Mouse (Mus musculus) spleen, adult 2 months (tissue): ENCODE data around the gene Kidins220. TPM values are rescaled to one million over a fixed set of nuclear protein-coding genes. Genes with fewer than 3 reads are reported as not detected.

Experiments
- DNase-seq, 2 experiments: peaks; one replicate each; pipeline versions ENCODE4 v3.0.0 to v3.0.0-alpha.2; 2012 to 2021; ENCODE audit warnings: low spot score in 2 of 2, low read depth in 1 of 2
- H3K27ac ChIP-seq: fragments of 200-500 bp; 2 replicates; pipeline ENCODE4 v1.5.1; 2012; ENCODE audit warnings: low read length, inconsistent platforms; ENCODE audit not compliant: insufficient read depth
- H3K27me3 ChIP-seq: fragments of 200-500 bp; 2 replicates; pipeline ENCODE4 v1.6.1; 2012; ENCODE audit warnings: mild to moderate bottlenecking, moderate library complexity, low read length, inconsistent platforms; ENCODE audit not compliant: control insufficient read depth, insufficient read depth
- H3K36me3 ChIP-seq: fragments of 200-500 bp; 2 replicates; pipeline ENCODE4 v1.6.1; 2012; ENCODE audit warnings: mild to moderate bottlenecking, low read length, inconsistent platforms; ENCODE audit not compliant: control insufficient read depth, insufficient read depth
- H3K4me1 ChIP-seq: fragments of 200-500 bp; 2 replicates; pipeline ENCODE4 v1.6.1; 2011; ENCODE audit warnings: inconsistent platforms; ENCODE audit not compliant: control insufficient read depth, insufficient read depth, insufficient read length
- H3K4me3 ChIP-seq: fragments of 200-500 bp; 2 replicates; pipeline ENCODE4 v1.5.1; 2011; ENCODE audit warnings: mild to moderate bottlenecking, inconsistent platforms; ENCODE audit not compliant: insufficient read depth, insufficient read length; ENCODE audit errors: extremely low read depth
- CTCF ChIP-seq: fragments of 200-500 bp; IDR thresholded peaks from 2 replicates; pipeline ENCODE4 v1.5.1; 2011; ENCODE audit warnings: mild to moderate bottlenecking, inconsistent platforms; ENCODE audit not compliant: insufficient read depth, insufficient read length, insufficient replicate concordance; ENCODE audit errors: extremely low read depth
- POLR2A ChIP-seq: fragments of 200-500 bp; IDR thresholded peaks from 2 replicates; pipeline ENCODE4 v1.6.1; 2011; ENCODE audit warnings: low read depth, low read length, inconsistent platforms
- WGBS: fragments of 180-500 bp; shearing (Covaris S2); methylation state at CpG from one replicate; pipeline ENCODE4 v1.1.7; 2018; 5-methylcytosine and 5-hydroxymethylcytosine counted together
- polyA plus RNA-seq: library from polyadenylated mRNA; depleted of rRNA; stranded (reverse); fragments of >200 nt; gene quantifications from 2 replicates; pipeline ENCODE4 v1.2.3, GENCODE M21; 2012; rRNA removed

The Kidins220 gene
- 22.2 and 33.8 TPM in 2 replicates for polyA plus RNA-seq

DNA sequence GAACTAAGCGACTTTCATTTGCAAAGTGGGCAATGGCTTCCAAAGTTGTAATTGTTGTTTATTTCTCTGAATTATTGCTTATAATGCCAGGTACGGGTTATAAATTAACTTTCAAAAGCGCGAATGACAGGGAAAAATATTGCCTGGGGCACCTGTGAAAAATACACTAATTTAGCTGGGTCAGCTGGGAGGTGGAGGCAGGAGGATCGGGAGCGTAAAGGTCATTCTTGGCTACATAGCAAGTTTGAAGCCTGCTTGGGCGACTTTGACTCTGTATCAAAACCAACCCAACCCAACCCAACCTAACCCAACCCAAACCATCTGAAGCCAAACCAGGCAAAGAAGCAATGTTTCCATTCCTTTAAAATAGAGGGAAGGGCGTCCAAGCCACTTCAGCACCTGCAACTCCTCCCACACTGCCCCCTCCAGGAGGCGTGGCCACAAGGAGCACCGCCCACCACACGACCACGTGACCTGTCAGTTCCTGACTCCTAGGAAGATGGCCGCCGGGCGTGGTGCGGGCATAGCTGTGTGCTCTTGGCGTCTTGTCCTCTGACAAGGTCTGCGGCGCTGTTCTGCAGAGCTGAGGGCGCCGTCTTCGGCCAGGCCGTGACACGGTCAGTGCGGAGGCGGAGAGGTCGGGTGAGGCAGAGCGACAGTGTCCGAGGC is at the start of gene Kidins220:
Kidins220 (plus strand) TSS at position 480 of the 669 bp plus-strand sequence.
- no peaks in the 10 kb centered on the region; the same call in none of the 2 replicates for H3K4me1 ChIP-seq
- peak within 1 kb of the TSS; percentile 87 for H3K4me3 ChIP-seq
- no peaks in the 10 kb centered on the region for H3K27me3 ChIP-seq
- DNase-seq, result peak; percentile 81 to 92
- 0 out of 2 replicates have a peak, but pooled peaks cover 1% of the 10 kb centered on the region for H3K36me3 ChIP-seq
- TF ChIP-seq POLR2A (peak; percentile 82), CTCF (no peak)
- WGBS, result 16% methylated on average over 27 of the region's 29 CpGs
- H3K27ac ChIP-seq, result peak within 1 kb of the TSS; percentile 56

DNA sequence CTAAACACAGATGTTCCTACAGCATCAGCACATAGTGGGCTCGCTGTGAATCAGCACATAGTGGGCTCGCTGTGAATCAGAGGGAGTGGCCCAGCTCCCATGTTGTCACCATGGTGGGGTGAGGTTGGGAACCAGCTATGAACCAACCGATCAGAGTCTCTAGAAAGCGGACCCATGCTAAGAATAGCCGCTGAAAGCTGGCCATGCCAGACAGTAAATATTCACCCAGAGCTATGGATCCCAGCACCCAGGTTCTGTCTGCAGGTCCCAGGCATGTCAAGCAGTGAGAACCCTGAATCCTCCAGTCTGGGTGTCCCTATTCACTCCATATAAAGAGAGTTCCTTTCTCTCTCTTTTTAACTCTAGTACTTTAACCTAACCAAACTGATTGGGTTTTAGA is 49.4 kb upstream of the Kidins220 start:
- no peak overlapping the region for H3K4me3 ChIP-seq
- H3K36me3 ChIP-seq, result no peaks in the 10 kb centered on the region
- TF ChIP-seq CTCF (no peak), POLR2A (no peak)
- H3K27ac ChIP-seq, result no peak overlapping the region
- WGBS, result 93% methylated on average over 5 of the region's 5 CpGs
- H3K27me3 ChIP-seq, result no peaks in the 10 kb centered on the region
- no peak for DNase-seq
- H3K4me1 ChIP-seq, result no peaks in the 10 kb centered on the region

DNA sequence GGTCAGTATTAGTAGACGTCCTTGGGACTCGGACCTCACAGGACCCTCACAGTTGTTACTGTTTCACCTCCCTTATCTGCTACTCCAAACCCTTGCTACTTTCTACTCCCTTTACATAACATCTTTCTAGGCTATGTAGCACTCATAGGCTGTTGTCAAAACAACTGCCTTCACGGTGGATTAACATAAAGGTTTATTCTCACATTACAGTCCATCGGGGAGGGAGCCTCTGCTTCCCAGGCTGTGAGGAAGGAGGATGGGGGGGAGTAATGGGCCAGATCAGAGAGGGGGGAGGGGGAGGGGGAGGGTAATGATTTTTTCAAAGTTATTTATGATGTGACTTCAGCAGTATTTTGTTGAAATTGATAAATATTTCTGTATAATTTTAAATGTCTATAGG is 49.0 kb upstream of the Kidins220 start:
- Histone ChIP-seq H3K27ac (no peak overlapping the region), H3K4me3 (no peak overlapping the region), H3K36me3 (no peaks in the 10 kb centered on the region), H3K4me1 (no peaks in the 10 kb centered on the region), H3K27me3 (no peaks in the 10 kb centered on the region)
- TF ChIP-seq CTCF (no peak), POLR2A (no peak)
- WGBS, result 85% methylated on average over 4 of the region's 4 CpGs
- no peak for DNase-seq

DNA sequence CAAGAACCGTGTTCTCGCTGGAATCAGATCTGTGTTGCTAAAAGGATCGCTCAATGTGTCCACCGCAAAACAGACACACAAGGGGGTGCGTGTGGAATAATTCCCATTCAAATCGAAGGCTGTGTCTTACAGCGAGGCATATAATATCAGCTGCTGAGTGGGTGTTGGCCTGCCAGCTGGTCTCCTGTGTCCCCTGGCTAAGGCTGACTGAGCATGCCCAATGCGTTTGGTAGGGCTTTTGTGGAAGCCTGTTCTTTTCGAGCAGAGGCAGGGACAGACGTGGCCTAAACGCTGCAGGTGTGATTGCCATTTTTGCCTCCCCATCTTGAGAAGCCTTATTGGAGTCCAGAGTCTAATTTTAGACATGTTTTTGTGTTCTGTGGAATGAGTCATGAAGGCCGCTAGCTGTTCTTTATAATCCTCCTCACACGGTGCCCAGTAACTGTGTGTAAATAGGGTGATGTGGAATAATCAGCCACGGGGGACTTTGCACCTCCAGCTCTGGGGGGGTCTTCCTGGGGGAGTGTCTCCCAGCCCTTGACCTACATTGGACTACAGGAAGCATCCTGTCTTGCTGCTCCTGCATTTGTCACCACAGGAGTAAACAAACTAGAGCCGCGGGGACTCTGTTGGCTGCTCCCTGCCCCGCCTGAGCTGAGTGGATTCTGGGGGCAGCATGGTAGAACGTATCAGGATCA is 46.5 kb upstream of the Kidins220 start:
- Histone ChIP-seq H3K4me3 (no peak overlapping the region), H3K27me3 (no peaks in the 10 kb centered on the region), H3K4me1 (no peaks in the 10 kb centered on the region), H3K27ac (no peak overlapping the region), H3K36me3 (no peaks in the 10 kb centered on the region)
- DNase-seq, result no peak
- WGBS, result 92% methylated on average over 18 of the region's 18 CpGs
- TF ChIP-seq POLR2A, result no peak

DNA sequence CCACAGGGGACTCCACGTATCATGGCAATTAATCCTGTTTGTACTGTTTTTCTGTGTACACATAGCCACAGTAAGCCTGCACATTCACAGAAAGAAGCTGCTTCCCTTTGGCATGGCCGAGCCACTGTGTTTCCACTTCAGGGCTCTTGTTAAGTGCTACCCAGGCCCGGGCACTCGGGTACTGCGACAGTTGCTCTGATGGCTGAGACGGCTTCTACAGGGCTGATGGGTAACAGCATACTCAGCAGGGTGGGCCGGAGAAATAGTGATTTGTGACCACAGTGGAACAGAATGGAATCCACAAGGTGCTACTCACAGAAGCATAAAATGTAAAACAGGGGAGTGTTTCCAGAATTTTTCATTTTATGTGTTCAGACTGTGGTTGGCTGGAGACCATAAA is 45.7 kb upstream of the Kidins220 start:
- DNase-seq, result no peak
- WGBS, result 97% methylated on average over 7 of the region's 7 CpGs

DNA sequence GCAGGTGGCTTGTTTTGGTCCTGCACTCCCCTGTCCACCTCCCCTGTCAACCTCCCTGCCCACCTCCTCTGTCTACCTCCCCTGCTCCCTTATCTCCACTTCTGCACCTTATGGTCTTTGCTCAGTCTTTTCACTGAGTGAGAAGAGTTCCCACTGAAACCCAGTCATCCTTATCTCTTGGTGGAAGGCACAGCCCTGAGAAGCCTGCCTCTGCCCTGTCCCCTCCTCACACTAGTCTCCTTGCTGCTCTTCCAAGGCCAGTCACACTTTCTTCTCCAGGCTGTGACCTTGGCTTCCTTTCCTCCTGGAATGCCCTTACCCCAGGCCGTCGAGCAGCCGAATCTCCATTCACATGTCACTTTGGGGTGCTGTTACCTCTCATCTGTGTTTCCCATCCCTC is 44.0 kb upstream of the Kidins220 start:
- Histone ChIP-seq H3K36me3 (no peaks in the 10 kb centered on the region), H3K4me1 (no peaks in the 10 kb centered on the region), H3K27ac (no peak overlapping the region), H3K4me3 (no peak overlapping the region), H3K27me3 (no peaks in the 10 kb centered on the region)
- WGBS, result 75% methylated on average over 3 of the region's 3 CpGs
- TF ChIP-seq POLR2A (no peak), CTCF (no peak)
- no peak for DNase-seq

More for the DNA sequence above, 45.7 kb upstream of the Kidins220 start:
- no peak overlapping the region for H3K4me3 ChIP-seq
- H3K27me3 ChIP-seq, result no peaks in the 10 kb centered on the region
- H3K27ac ChIP-seq, result no peak overlapping the region
- TF ChIP-seq CTCF (no peak), POLR2A (no peak)
- no peaks in the 10 kb centered on the region for H3K4me1 ChIP-seq
- no peaks in the 10 kb centered on the region for H3K36me3 ChIP-seq

DNA sequence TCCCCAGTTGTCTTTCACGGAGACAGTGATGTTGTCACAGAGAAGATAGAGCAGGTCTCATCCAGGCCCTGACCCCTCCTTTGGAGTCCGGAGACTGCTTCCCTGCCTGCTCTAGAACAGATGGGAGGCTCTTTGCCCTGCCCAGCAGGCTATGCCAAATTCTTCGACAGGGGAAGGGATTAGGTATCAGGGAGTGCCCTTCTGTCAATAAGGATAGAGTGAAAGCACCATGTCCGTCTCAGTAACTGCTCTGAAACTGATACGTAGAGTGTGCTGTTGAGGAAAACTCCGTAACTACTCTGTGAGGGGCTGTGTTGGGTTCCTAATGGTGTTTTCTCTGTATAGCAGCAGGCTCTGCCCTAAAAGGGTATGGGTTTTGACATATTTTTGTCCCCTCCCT is 42.6 kb upstream of the Kidins220 start:
- TF ChIP-seq CTCF (no peak), POLR2A (no peak)
- no peaks in the 10 kb centered on the region for H3K27me3 ChIP-seq
- no peak for DNase-seq
- H3K27ac ChIP-seq, result no peak overlapping the region
- no peaks in the 10 kb centered on the region for H3K4me1 ChIP-seq
- 89% methylated on average over 6 of the region's 6 CpGs for WGBS
- no peaks in the 10 kb centered on the region for H3K36me3 ChIP-seq
- H3K4me3 ChIP-seq, result no peak overlapping the region
